In the genomic region with DNA sequence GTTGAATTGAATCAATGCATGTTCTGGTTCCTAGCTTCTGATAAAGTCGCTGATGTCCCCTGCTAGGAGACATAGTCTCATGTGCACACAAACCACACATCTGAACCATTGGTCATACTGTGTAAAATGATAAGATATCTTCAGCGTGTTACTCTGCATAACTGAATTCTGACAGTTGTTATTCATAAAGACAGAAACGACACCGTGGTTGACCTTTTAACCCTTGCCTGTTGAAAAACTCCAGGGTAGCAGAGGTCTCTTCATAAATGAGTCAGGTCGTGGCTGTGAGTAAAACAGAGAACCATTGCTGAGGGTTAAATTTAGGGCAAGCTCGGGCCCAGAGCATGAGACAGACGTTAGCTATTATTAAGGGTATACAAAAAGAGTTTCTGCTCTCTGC, we compare ENCODE assay signal across 16 mouse cellular contexts.
DNase-seq lines count a peak whose midpoint lies in the region; ATAC-seq and TF ChIP-seq lines count a peak whose summit lies in the region.
"Had no signal": no experiment of that assay in that cellular context is flagged by ENCODE, and none has a peak within 500 bp of the region (broad histone marks: within the 10 kb centered on the region; RNA-seq: fewer than 3 reads in every experiment).

No protein-coding gene starts in this region.

- TF ChIP-seq RAD21 in CH12.LX (IDR thresholded peaks at IDR 0.05; ENCODE audit: low read depth, low read length) = peak; percentile 45

- TF ChIP-seq EP300 in CH12.LX (IDR thresholded peaks at IDR 0.05; ENCODE audit: low read length) = peak; percentile 100

- TF ChIP-seq POLR2A in CH12.LX (IDR thresholded peaks at IDR 0.05; ENCODE audit: low read depth, low read length) = no peak; the same call in 1 of the 2 replicates

- DNase-seq in hindbrain, embryonic 10.5 days (ENCODE audit: low spot score) = peak; percentile 12
- no peak for DNase-seq in hindbrain, embryonic 11.5 days (ENCODE audit: low spot score)
- DNase-seq in CH12.LX (ENCODE audit: extremely low read depth) = peak; percentile 96
- peak; percentile 46 for DNase-seq in embryonic facial prominence, embryonic 10.5 days (ENCODE audit: low spot score)
- DNase-seq in ovary, adult 18-20 months (ENCODE audit: low spot score) = no peak
- no peak for DNase-seq in gastrocnemius, adult 2 months
- no peak for DNase-seq in cerebellum, adult 8-10 months
- DNase-seq: adrenal gland, postnatal 14 days; gastrocnemius, postnatal 36 days; kidney, adult 2 months; layer of hippocampus, adult 9-11 months; lung, postnatal 36 days had no signal

- H3K4me3 ChIP-seq in hindbrain, embryonic 10.5 days = no peak overlapping the region
- H3K4me3 ChIP-seq in hindbrain, embryonic 11.5 days (ENCODE audit: low read depth, low read length) = no peak overlapping the region
- peak overlapping the region in 2 of 3 experiments; percentile 44 to 50 for H3K4me3 ChIP-seq in CH12.LX (replicated peaks in 1 of 3; ENCODE audit: low read depth in 2 of 3, low read length in 2 of 3, poor library complexity in 1 of 3)
- no peak overlapping the region for H3K4me3 ChIP-seq in embryonic facial prominence, embryonic 10.5 days
- no peak overlapping the region for H3K4me3 ChIP-seq in gastrocnemius, adult 2 months
- H3K4me3 ChIP-seq: forebrain, embryonic 10.5 days; limb, embryonic 12.5 days; neural tube, embryonic 12.5 days had no signal

- H3K27me3 ChIP-seq in hindbrain, embryonic 10.5 days (ENCODE audit: insufficient read depth, poor library complexity, severe bottlenecking) = no peaks in the 10 kb centered on the region
- no peaks in the 10 kb centered on the region for H3K27me3 ChIP-seq in hindbrain, embryonic 11.5 days (ENCODE audit: control insufficient read depth, insufficient read depth, low read length)
- no peaks in the 10 kb centered on the region for H3K27me3 ChIP-seq in CH12.LX (replicated peaks)
- no peaks in the 10 kb centered on the region; the same call in 1 of the 2 replicates for H3K27me3 ChIP-seq in embryonic facial prominence, embryonic 10.5 days (replicated peaks; ENCODE audit: low read depth, poor library complexity, severe bottlenecking)
- H3K27me3 ChIP-seq: limb, embryonic 12.5 days; neural tube, embryonic 12.5 days had no signal

- H3K9ac ChIP-seq in hindbrain, embryonic 11.5 days (ENCODE audit: low read depth, low read length) = no peak overlapping the region
- peak overlapping the region; percentile 79 for H3K9ac ChIP-seq in CH12.LX (ENCODE audit: insufficient read depth, low read depth)
- H3K9ac ChIP-seq: limb, embryonic 12.5 days; neural tube, embryonic 12.5 days had no signal

- H3K79me2 ChIP-seq in CH12.LX (replicated peaks; ENCODE audit: control insufficient read depth, extremely low read depth, insufficient read depth, poor library complexity, severe bottlenecking) = no peaks in the 10 kb centered on the region

- no peak for TF ChIP-seq CTCF in CH12.LX (conservative IDR thresholded peaks at IDR 0.05 in 1 of 2, IDR thresholded peaks at IDR 0.05 in 1 of 2; ENCODE audit: low read depth in 2 of 2, low read length in 2 of 2)
- TF ChIP-seq CTCF in gastrocnemius, adult 2 months (IDR thresholded peaks at IDR 0.05) = no peak

- in situ Hi-C loops in CH12.LX (cut with MboI; ENCODE audit: low pct_ligation_motif_present, low pct_unique_long_range_greater_than_20kb, low sequenced_read_pairs) = loop anchor here (5.0 to 25.0 kb wide), 3 partner anchors 101 to 401 kb away; a partner anchor contains a TSS

- H3K36me3 ChIP-seq in hindbrain, embryonic 10.5 days = no peaks in the 10 kb centered on the region
- no peaks in the 10 kb centered on the region for H3K36me3 ChIP-seq in hindbrain, embryonic 11.5 days (ENCODE audit: control insufficient read depth, insufficient read depth, low read length)
- H3K36me3 ChIP-seq in CH12.LX (replicated peaks in 1 of 2; ENCODE audit: control insufficient read depth in 1 of 2, insufficient read depth in 1 of 2, low read length in 1 of 2) = no peaks in the 10 kb centered on the region
- H3K36me3 ChIP-seq in embryonic facial prominence, embryonic 10.5 days (replicated peaks) = no peaks in the 10 kb centered on the region
- H3K36me3 ChIP-seq: forebrain, embryonic 10.5 days; limb, embryonic 12.5 days; neural tube, embryonic 12.5 days had no signal

- H3K4me2 ChIP-seq in hindbrain, embryonic 11.5 days (replicated peaks; ENCODE audit: low read depth, low read length) = no peak overlapping the region
- peak overlapping the region; percentile 88; the same call in 1 of the 2 replicates for H3K4me2 ChIP-seq in CH12.LX (ENCODE audit: insufficient read depth, low read depth, poor library complexity, severe bottlenecking)
- H3K4me2 ChIP-seq: limb, embryonic 12.5 days; neural tube, embryonic 12.5 days had no signal

- no peak for ATAC-seq in hindbrain, embryonic 11.5 days (ENCODE audit: low FRiP score)
- peak; percentile 69 for ATAC-seq in megakaryocyte progenitor cell, adult 5-6 weeks (replicated peaks; ENCODE audit: poor library complexity)

- H3K27ac ChIP-seq in hindbrain, embryonic 10.5 days = no peak overlapping the region
- H3K27ac ChIP-seq in hindbrain, embryonic 11.5 days (ENCODE audit: low read depth, low read length) = no peak overlapping the region
- peak overlapping the region; percentile 96 for H3K27ac ChIP-seq in CH12.LX (ENCODE audit: insufficient read depth, low read depth)
- peak overlapping the region; percentile 71 for H3K27ac ChIP-seq in embryonic facial prominence, embryonic 10.5 days (replicated peaks)
- H3K27ac ChIP-seq in gastrocnemius, adult 2 months = no peak overlapping the region
- H3K27ac ChIP-seq: forebrain, embryonic 10.5 days; limb, embryonic 12.5 days; neural tube, embryonic 12.5 days had no signal

- no peaks in the 10 kb centered on the region for H3K9me3 ChIP-seq in hindbrain, embryonic 10.5 days
- H3K9me3 ChIP-seq in hindbrain, embryonic 11.5 days (ENCODE audit: control insufficient read depth, low read length) = no peaks in the 10 kb centered on the region
- no peaks in the 10 kb centered on the region for H3K9me3 ChIP-seq in CH12.LX (replicated peaks; ENCODE audit: low read length)
- no peaks in the 10 kb centered on the region for H3K9me3 ChIP-seq in embryonic facial prominence, embryonic 10.5 days
- H3K9me3 ChIP-seq: forebrain, embryonic 10.5 days; limb, embryonic 12.5 days; neural tube, embryonic 12.5 days had no signal

- intact Hi-C loops in gastrocnemius, adult 2 months (cut with DNase I) = loop anchor here (10.0 kb wide), 1 partner anchor 533 kb away; no protein-coding TSS in a partner anchor

- WGBS in hindbrain, embryonic 10.5 days = 23% methylated on average over 7 of the region's 7 CpGs
- WGBS in hindbrain, embryonic 11.5 days = 19% methylated on average over 7 of the region's 7 CpGs
- 17% methylated on average over 7 of the region's 7 CpGs for WGBS in embryonic facial prominence, embryonic 10.5 days

- dilution Hi-C loops in CH12.LX (cut with MboI; ENCODE audit: extremely low pct_ligation_motif_present, extremely low pct_unique_long_range_greater_than_20kb, low sequenced_read_pairs) = no loop called here

- peaks cover 18% of the 10 kb centered on the region for H3K4me1 ChIP-seq in hindbrain, embryonic 10.5 days (replicated peaks)
- H3K4me1 ChIP-seq in hindbrain, embryonic 11.5 days (replicated peaks; ENCODE audit: control insufficient read depth, insufficient read depth, low read length) = no peaks in the 10 kb centered on the region
- peaks cover 13 to 52% of the 10 kb centered on the region in 2 experiments for H3K4me1 ChIP-seq in CH12.LX (ENCODE audit: control insufficient read depth in 1 of 2, insufficient read depth in 2 of 2)
- H3K4me1 ChIP-seq in embryonic facial prominence, embryonic 10.5 days = peaks cover 34% of the 10 kb centered on the region

TF ChIP-seq in CH12.LX, 34 proteins besides CTCF, POLR2A, EP300 and RAD21 (continues in another document):
- TF ChIP-seq JUN (IDR thresholded peaks at IDR 0.05; ENCODE audit: insufficient read depth, low read depth, low read length) (peak; percentile 99), BHLHE40 (IDR thresholded peaks at IDR 0.05; ENCODE audit: low read depth, low read length) (peak; percentile 96), USF1 (IDR thresholded peaks at IDR 0.05; ENCODE audit: low read depth, low read length) (no peak), ETS1 (conservative IDR thresholded peaks at IDR 0.05; ENCODE audit: low read depth, low read length) (peak; percentile 99), HCFC1 (IDR thresholded peaks at IDR 0.05; ENCODE audit: low read depth, low read length) (peak; percentile 61), SMC3 (IDR thresholded peaks at IDR 0.05; ENCODE audit: low read depth, low read length) (peak; percentile 60), TBP (conservative IDR thresholded peaks at IDR 0.05; ENCODE audit: low read depth, low read length) (peak; percentile 76), UBTF (IDR thresholded peaks at IDR 0.05; ENCODE audit: low read depth, low read length) (0 out of 2 replicates have a peak, but pooled peaks have one; percentile 39), NRF1 (IDR thresholded peaks at IDR 0.05; ENCODE audit: low read depth, low read length) (no peak), CHD1 (IDR thresholded peaks at IDR 0.05; ENCODE audit: low read depth, low read length) (peak; percentile 81; the same call in 1 of the 2 replicates), USF2 (conservative IDR thresholded peaks at IDR 0.05; ENCODE audit: low read depth, low read length) (no peak), MAX (IDR thresholded peaks at IDR 0.05; ENCODE audit: low read length) (peak; percentile 83), RCOR1 (conservative IDR thresholded peaks at IDR 0.05; ENCODE audit: low read depth, low read length) (peak; percentile 99), NELFE (IDR thresholded peaks at IDR 0.05; ENCODE audit: low read depth, low read length) (peak; percentile 65), MAZ (IDR thresholded peaks at IDR 0.05; ENCODE audit: low read depth, low read length) (peak; percentile 89), TCF12 (IDR thresholded peaks at IDR 0.05; ENCODE audit: low read depth, low read length) (peak; percentile 99), ELF1 (IDR thresholded peaks at IDR 0.05; ENCODE audit: low read depth, low read length) (no peak; the same call in 1 of the 2 replicates), PAX5 (IDR thresholded peaks at IDR 0.05; ENCODE audit: low read length) (no peak), MAFK (IDR thresholded peaks at IDR 0.05; ENCODE audit: insufficient replicate concordance, low read length) (peak; percentile 92), E2F4 (IDR thresholded peaks at IDR 0.05; ENCODE audit: insufficient replicate concordance, low read depth, low read length) (peak; percentile 88; the same call in 1 of the 2 replicates), CHD2 (IDR thresholded peaks at IDR 0.05; ENCODE audit: low read length) (peak; percentile 94), MYC (IDR thresholded peaks at IDR 0.05; ENCODE audit: low read depth, low read length) (peak; percentile 94), JUND (conservative IDR thresholded peaks at IDR 0.05; ENCODE audit: low read depth, low read length) (peak; percentile 99), KAT2A (IDR thresholded peaks at IDR 0.05; ENCODE audit: insufficient replicate concordance, low read length) (peak; percentile 80), GABPA (IDR thresholded peaks at IDR 0.05; ENCODE audit: insufficient replicate concordance, low read depth, low read length) (no peak)

Comparison
In these comparisons a context has a peak if more than half of its experiments do, and no peak if none do; other contexts are left out.
1. DNase-seq: peak in hindbrain, embryonic 10.5 days (single experiment), CH12.LX (single experiment) and embryonic facial prominence, embryonic 10.5 days (single experiment); none in hindbrain, embryonic 11.5 days (single experiment), ovary, adult 18-20 months (single experiment), gastrocnemius, adult 2 months (single experiment) and cerebellum, adult 8-10 months (single experiment).
2. H3K27ac ChIP-seq: peak in CH12.LX (single experiment) and embryonic facial prominence, embryonic 10.5 days (single experiment); none in hindbrain, embryonic 10.5 days (single experiment), hindbrain, embryonic 11.5 days (single experiment) and gastrocnemius, adult 2 months (single experiment).
3. H3K4me3 ChIP-seq: peak in CH12.LX (2 of 3); none in hindbrain, embryonic 10.5 days (single experiment), hindbrain, embryonic 11.5 days (single experiment), embryonic facial prominence, embryonic 10.5 days (single experiment) and gastrocnemius, adult 2 months (single experiment).